Mouse (Mus musculus) intestine, embryonic 16.5 days (tissue): ENCODE measurements at regions not wholly inside any gene's neighbourhood (a gene's known extent, or its start where the extent isn't known, plus 50 kb on each side); places are given as distances from the start of the nearest gene placed in this dataset.

Experiments
- ATAC-seq: fragments of 200-750 bp; cut with Nextera tagmentation; 2 replicates; pipeline ENCODE4 v1.8.0; 2017; ENCODE audit warnings: moderate TSS enrichment, moderate library complexity
- H3K27ac ChIP-seq: fragments of 300-500 bp; sonication (generic); 2 replicates; pipeline ENCODE4 v1.5.1; 2014; ENCODE audit warnings: mild to moderate bottlenecking, low read length
- H3K27me3 ChIP-seq: fragments of 300-500 bp; sonication (generic); replicated peaks from 2 replicates; pipeline ENCODE4 v1.6.1; 2014; ENCODE audit warnings: low read length, control low read depth, mixed read lengths; ENCODE audit not compliant: control insufficient read depth, insufficient read depth
- H3K36me3 ChIP-seq: fragments of 300-500 bp; sonication (generic); 2 replicates; pipeline ENCODE4 v1.6.1; 2014; ENCODE audit warnings: low read length, control low read depth; ENCODE audit not compliant: control insufficient read depth, insufficient read depth
- H3K4me1 ChIP-seq: fragments of 300-500 bp; sonication (generic); 2 replicates; pipeline ENCODE4 v1.6.1; 2014; ENCODE audit warnings: low read length, control low read depth, mixed read lengths; ENCODE audit not compliant: control insufficient read depth, insufficient read depth
- H3K4me2 ChIP-seq: fragments of 300-500 bp; sonication (generic); 2 replicates; pipeline ENCODE4 v1.6.1; 2014; ENCODE audit warnings: low read depth, low read length, control low read depth
- H3K4me3 ChIP-seq: fragments of 300-500 bp; sonication (generic); 2 replicates; pipeline ENCODE4 v1.5.1; 2014; ENCODE audit warnings: mild to moderate bottlenecking, low read length
- H3K9ac ChIP-seq: fragments of 300-500 bp; sonication (generic); 2 replicates; pipeline ENCODE4 v1.6.1; 2014; ENCODE audit warnings: low read depth, low read length
- H3K9me3 ChIP-seq: fragments of 300-500 bp; sonication (generic); 2 replicates; pipeline ENCODE4 v1.6.1; 2016; ENCODE audit warnings: low read length, control low read depth; ENCODE audit not compliant: control insufficient read depth
- WGBS: fragments of 180-500 bp; shearing (Covaris S2); extraction: QIAGEN DNeasy Blood & Tissue Kit; methylation state at CpG from one replicate; pipeline ENCODE4 v1.1.7; 2014; 5-methylcytosine and 5-hydroxymethylcytosine counted together

DNA sequence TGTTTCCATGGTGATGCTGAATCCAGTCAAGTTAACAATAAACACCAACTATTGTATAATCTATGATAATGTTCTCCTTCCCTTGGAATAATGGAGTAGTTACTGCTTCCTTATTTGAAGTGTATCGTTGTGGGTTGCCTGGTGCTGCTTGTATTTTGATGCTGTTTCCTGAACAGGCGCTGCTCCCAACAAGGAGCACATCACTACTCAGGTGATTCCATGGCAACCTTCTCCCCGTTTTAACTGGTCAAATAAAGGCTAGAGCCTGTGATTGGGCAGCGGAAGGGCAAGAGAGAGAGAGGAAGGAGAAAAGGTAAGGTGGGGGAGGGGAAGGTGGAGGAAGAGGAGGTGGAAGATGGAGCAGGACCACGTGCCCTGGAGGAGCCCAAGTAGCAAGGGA is 116.3 kb downstream of the Mterf1b start:
- Histone ChIP-seq H3K9me3 (no peaks in the 10 kb centered on the region), H3K27ac (no peak overlapping the region), H3K9ac (no peak overlapping the region), H3K4me1 (no peaks in the 10 kb centered on the region), H3K27me3 (no peaks in the 10 kb centered on the region), H3K4me3 (no peak overlapping the region), H3K4me2 (no peak overlapping the region), H3K36me3 (no peaks in the 10 kb centered on the region)
- ATAC-seq, result no peak
- 81% methylated on average over 5 of the region's 5 CpGs for WGBS

DNA sequence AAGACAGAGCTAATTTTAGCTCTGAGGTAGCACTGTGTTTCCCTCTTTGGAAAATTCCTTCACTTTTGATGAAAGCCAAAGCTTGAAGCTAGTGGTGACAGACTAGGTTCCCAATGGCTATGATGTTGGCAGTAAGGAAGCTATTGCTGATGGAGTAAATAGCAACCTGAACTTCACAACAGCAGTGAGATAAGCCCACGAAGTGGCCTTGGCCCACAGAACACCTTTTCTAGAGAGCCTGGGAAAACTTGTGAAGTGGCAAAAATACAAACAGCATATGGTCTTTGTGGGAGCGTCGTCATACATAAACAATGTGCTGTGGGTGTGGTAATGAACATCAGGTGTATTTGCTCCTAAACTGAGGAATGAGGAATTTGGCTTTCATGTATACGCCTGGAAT is 119.0 kb downstream of the Mterf1b start:
- ATAC-seq, result no peak
- Histone ChIP-seq H3K27me3 (no peaks in the 10 kb centered on the region), H3K36me3 (no peaks in the 10 kb centered on the region), H3K9ac (no peak overlapping the region), H3K4me3 (no peak overlapping the region), H3K4me1 (no peaks in the 10 kb centered on the region), H3K27ac (peak overlapping the region; percentile 59), H3K4me2 (no peak overlapping the region), H3K9me3 (no peaks in the 10 kb centered on the region)
- 62% methylated on average over 4 of the region's 4 CpGs for WGBS

DNA sequence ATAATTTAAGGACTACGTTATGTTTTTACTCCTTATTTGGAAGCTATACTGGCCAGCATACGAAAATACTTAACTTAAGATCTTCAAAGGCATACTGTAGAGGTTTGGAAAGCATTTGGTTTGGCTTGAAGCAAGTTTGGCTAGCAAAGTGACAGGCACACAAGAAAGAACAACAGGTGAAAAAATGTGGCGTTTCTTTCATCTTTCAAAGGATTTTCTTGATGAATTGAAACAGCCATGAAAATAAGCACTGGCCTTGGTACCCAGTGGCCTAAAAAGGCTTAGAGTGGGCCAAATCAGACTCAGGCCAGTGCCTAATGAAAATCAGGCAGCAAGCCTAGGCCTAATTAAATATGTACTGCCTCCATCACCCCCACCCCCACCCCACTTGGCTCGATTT is 119.4 kb downstream of the Mterf1b start:
- Histone ChIP-seq H3K36me3 (no peaks in the 10 kb centered on the region), H3K27me3 (no peaks in the 10 kb centered on the region), H3K9me3 (no peaks in the 10 kb centered on the region), H3K4me1 (no peaks in the 10 kb centered on the region), H3K9ac (no peak overlapping the region), H3K4me2 (no peak overlapping the region), H3K4me3 (no peak overlapping the region), H3K27ac (no peak overlapping the region)
- no peak for ATAC-seq
- WGBS, result 55% methylated on average over 4 of the region's 4 CpGs

DNA sequence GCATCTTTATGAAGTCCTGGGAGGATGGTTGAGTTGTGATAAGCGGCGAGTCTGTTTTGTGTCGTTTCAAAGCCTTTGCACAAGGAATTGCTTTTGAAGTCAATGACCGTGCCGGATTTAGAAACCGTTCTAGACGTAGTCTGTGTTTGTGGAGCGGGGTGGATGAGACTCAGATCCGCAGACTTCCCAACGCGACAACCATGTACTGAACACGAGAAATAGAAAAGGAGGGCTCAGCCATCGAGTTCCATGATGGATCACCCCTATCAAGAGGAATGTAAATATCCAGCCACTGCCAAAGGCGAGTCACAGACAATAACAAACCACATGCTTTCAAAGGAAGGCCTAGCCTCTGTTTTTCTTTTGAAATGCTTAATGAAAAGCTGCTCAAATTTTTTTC is 120.5 kb downstream of the Mterf1b start:
- Histone ChIP-seq H3K4me3 (no peak overlapping the region), H3K4me2 (peak overlapping the region; percentile 30), H3K27ac (peak overlapping the region; percentile 61), H3K36me3 (no peaks in the 10 kb centered on the region), H3K27me3 (no peaks in the 10 kb centered on the region), H3K9me3 (no peaks in the 10 kb centered on the region), H3K4me1 (no peaks in the 10 kb centered on the region), H3K9ac (0 out of 2 replicates have a peak overlapping the region, but pooled peaks have one; percentile 16)
- 44% methylated on average over 14 of the region's 14 CpGs for WGBS
- ATAC-seq, result peak; percentile 87

DNA sequence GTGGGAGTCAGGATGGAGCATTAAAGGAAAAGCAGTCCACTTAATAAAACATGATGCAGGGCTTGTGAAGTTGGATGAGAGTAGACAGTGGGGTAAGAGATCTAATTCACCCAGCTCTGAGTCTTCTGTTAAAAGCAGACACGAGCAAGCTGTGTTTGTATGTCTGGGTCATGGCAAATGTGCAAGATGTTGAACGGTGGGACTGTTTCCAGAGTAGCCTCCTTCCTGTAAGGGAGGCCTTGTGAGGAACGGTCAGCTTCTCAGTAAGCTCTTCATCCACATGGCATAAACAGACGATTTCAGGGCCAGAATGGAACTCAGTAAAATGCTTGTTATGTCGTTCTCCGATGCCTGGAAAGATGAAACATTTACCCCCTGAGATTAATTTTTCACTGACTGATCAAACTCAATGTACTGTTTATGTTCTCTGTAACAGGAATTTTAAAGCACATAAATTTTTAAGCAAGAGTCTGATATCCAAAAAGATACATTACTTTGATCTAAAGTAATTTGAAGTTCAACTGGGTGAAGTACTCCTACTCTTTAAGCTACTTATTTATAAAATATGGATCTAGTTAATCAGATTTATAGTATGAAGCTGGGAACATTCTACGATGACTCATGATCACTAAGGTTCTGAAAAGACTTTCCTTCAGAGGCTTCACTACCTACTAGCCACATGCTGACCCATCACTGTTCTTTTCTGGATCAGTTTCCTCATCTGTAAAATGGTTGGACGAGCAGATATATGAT is 130.6 kb downstream of the Mterf1b start:
- H3K27ac ChIP-seq, result peak overlapping the region; percentile 26; the same call in 1 of the 2 replicates
- H3K9ac ChIP-seq, result no peak overlapping the region
- no peaks in the 10 kb centered on the region for H3K9me3 ChIP-seq
- WGBS, result 61% methylated on average over 8 of the region's 8 CpGs
- no peaks in the 10 kb centered on the region for H3K27me3 ChIP-seq
- ATAC-seq, result peak; percentile 58
- H3K4me2 ChIP-seq, result no peak overlapping the region
- H3K4me1 ChIP-seq, result peaks cover 7% of the 10 kb centered on the region
- H3K4me3 ChIP-seq, result no peak overlapping the region
- H3K36me3 ChIP-seq, result no peaks in the 10 kb centered on the region

DNA sequence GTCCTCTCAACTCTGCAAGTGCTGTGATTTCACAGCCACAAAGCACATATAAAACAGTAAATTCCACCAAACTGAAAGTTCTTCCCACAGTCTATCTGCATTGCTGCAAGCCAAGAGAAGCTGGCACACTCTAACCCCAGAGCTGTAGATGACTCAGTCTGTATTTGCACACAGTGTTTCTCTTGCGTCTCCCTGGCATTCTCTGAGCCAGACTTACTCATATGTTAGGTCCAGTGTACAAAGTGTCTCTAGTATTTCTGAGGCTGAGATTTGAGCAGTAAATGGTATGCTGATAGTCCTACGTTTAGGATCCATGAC is 131.2 kb downstream of the Mterf1b start:
- no peak overlapping the region for H3K27ac ChIP-seq

DNA sequence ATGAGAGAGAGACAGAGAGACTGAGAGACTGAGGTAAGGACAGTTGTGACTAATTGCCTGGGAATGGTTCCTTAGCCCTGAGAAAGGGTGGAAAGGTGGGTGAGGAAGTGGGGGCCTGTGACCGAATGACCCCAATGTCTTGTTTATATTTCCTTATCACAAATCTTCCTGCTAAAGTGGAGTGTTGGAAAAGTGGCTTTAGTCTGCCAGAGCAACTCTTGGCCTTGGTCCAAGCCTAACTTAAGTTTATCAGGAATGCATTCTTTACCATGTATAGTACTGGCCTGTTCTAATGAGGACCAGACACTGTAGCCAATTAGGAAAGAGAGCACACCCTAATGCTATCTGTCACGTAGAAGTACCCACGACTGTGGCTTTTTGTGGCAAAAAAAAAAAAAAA is 133.6 kb downstream of the Mterf1b start:
- Histone ChIP-seq H3K9ac (no peak overlapping the region), H3K4me2 (no peak overlapping the region), H3K9me3 (no peaks in the 10 kb centered on the region), H3K36me3 (no peaks in the 10 kb centered on the region), H3K4me3 (no peak overlapping the region), H3K27ac (no peak overlapping the region), H3K4me1 (peaks cover 7% of the 10 kb centered on the region), H3K27me3 (no peaks in the 10 kb centered on the region)
- ATAC-seq, result peak; percentile 88
- WGBS, result 11% methylated on average over 3 of the region's 3 CpGs

More for the DNA sequence above, 131.2 kb downstream of the Mterf1b start:
- H3K4me3 ChIP-seq, result no peak overlapping the region
- H3K9ac ChIP-seq, result no peak overlapping the region
- no peaks in the 10 kb centered on the region for H3K27me3 ChIP-seq
- 65% methylated on average over 2 of the region's 2 CpGs for WGBS
- peaks cover 7% of the 10 kb centered on the region for H3K4me1 ChIP-seq
- no peaks in the 10 kb centered on the region for H3K36me3 ChIP-seq
- no peaks in the 10 kb centered on the region for H3K9me3 ChIP-seq
- H3K4me2 ChIP-seq, result no peak overlapping the region
- no peak for ATAC-seq

DNA sequence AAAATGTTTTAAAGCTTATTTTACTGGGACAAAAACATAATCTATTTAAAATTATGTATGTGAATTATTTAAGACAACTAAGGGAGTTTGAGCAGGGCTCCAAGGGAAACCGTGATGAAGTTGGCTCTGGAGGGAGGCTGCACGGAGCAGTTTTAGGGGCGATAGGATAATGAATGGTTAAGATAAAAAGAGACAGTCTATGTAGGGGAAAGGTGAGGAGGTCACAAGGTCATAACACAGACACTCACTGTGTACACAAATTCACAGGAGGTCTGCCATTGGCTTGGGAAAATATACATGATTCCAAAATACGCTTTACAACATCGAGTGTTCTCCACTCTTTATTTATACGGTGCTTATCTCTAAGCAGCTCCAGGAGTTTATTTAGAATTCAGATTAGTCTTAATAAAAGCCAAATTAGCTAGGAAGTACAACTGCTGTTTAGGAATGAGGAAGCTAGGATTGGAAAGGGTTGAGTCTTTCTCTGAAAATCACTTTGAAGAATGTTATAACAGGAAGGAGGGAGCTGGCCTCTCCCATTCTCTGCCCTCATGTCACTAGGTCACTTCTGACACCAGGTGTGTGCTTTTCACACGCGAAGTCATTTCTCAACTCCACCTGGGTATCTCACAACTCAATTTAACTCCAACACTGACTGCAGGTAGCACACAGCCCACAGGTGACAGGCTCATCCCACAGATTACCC is 134.3 kb downstream of the Mterf1b start:
- no peak overlapping the region; the same call in 1 of the 2 replicates for H3K27ac ChIP-seq
- 17% methylated on average over 8 of the region's 8 CpGs for WGBS

DNA sequence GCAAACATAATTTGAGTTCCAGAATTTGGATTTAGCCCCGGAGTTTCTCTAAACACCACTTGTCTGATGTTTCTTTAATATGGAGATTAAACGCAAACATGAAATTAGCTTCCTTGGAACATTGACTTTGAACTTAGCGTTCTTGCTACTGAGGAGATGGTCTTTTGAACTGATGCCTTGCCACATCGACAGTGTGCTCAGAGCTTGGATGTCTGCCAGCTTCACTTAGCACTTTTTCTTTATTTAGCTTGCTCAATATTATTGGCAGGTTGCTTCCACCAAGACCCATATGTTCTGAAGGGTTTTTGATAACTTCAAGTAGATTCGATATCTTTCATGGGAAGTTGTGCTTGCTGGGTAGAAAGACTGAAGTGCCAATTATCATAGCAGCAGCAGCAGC is 143.5 kb downstream of the Mterf1b start:
- Histone ChIP-seq H3K36me3 (no peaks in the 10 kb centered on the region), H3K4me3 (no peak overlapping the region), H3K9ac (no peak overlapping the region), H3K27ac (no peak overlapping the region), H3K27me3 (no peaks in the 10 kb centered on the region), H3K9me3 (no peaks in the 10 kb centered on the region), H3K4me1 (no peaks in the 10 kb centered on the region), H3K4me2 (no peak overlapping the region)
- 58% methylated on average over 5 of the region's 5 CpGs for WGBS
- no peak for ATAC-seq

More for the DNA sequence above, 134.3 kb downstream of the Mterf1b start:
- Histone ChIP-seq H3K9ac (no peak overlapping the region), H3K4me1 (peaks cover 7% of the 10 kb centered on the region), H3K4me2 (no peak overlapping the region), H3K4me3 (no peak overlapping the region), H3K36me3 (no peaks in the 10 kb centered on the region), H3K27me3 (no peaks in the 10 kb centered on the region), H3K9me3 (no peaks in the 10 kb centered on the region)
- peak; percentile 52 for ATAC-seq
